Mouse (Mus musculus) brain, embryonic 14.5 days (tissue): ENCODE data around the gene Slc7a10.

ENCODE experiments used
- CTCF ChIP-seq: fragments of 200-500 bp; IDR thresholded peaks from 2 replicates; pipeline ENCODE4 v1.5.1; 2012; ENCODE audit warnings: inconsistent platforms, mild to moderate bottlenecking, moderate library complexity, borderline replicate concordance; ENCODE audit not compliant: insufficient read depth, insufficient read length; ENCODE audit errors: extremely low read depth
- POLR2A ChIP-seq: fragments of 200-500 bp; IDR thresholded peaks from 2 replicates; pipeline ENCODE4 v1.6.1; 2012; ENCODE audit warnings: mild to moderate bottlenecking, inconsistent platforms, borderline replicate concordance; ENCODE audit not compliant: poor library complexity, insufficient read depth, insufficient read length, severe bottlenecking; ENCODE audit errors: extremely low read depth

DNA sequence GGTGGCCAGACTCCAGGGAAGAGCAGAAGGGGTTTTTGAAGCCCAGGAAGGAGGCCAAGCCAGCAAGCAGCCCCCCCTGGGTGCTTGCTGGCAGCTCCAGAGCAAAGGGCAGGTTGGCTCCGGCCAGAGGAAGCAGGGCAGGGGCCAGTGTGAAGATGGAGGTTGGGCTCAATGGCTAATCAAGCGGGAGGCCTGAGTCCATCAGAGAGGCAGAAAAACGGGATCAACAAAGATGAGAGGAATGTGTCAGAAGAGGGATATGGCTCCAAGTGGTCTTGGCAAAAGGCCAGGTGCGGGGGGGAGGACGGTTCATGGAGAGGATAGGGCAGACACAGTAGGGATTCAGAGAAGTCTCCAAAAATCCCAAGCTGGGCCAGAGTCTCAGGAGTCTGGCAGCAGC is 44.7 kb upstream of the Slc7a10 start:
- no peak for TF ChIP-seq POLR2A
- no peak for TF ChIP-seq CTCF
